Mouse (Mus musculus): ENCODE results near the gene Adcy5. TPM values are rescaled to one million over a fixed set of nuclear protein-coding genes. Genes with fewer than 3 reads are reported as not detected.

Gene Adcy5
- total RNA-seq (2021) = 10 to 100 TPM; 78.7 to 83.5 TPM
- long read RNA-seq, full-length matches to known transcripts = 74 of 103 reads
- long read RNA-seq, partial matches to known transcripts = 20 of 103 reads
- long read RNA-seq, other reads (novel, unspliced or antisense) = 9 of 103 reads

DNA sequence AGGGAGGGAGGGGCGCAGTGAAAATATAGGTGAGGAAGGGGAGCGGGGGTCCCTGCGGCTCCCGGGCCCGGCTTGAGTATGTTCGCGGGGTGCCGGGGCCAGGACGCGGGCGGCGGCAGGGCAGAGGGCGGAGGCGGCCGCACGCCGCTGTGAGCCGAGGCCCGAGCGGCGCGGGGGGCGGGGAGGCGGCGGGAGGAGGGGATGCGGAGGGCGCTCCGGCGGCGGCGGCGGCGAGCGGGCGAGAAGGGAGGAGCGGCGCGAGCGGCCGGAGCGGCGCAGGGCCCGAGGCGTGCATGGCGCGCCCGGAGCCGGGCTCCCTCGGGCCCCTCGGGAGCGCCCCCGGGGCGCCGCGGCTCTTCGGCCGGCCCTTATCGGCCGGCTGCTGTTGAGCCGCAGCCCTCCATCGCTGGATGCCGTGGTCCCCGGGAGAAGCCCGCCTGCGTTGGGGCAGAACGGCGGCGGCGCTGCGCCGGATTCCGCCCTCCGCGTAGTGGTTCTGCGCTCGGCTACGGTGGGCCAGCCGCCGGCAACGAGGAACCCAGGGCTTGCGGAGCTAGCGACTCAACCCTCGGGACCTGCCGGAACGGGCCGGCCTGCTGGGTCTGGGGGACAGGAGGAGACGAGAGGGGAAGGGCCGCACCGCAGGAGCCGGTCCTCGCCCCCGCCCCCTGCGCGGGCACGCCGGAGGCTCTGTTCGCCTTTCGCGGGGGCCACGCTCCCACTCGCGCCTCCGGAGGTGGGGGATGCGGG lies at the start of gene Adcy5:
TSS of gene Adcy5 (plus strand) at position 237 of the 750 bp plus-strand sequence.
- peak; percentile 35 to 41 for DNase-seq (ENCODE audit: low spot score in 2 of 2)

DNA sequence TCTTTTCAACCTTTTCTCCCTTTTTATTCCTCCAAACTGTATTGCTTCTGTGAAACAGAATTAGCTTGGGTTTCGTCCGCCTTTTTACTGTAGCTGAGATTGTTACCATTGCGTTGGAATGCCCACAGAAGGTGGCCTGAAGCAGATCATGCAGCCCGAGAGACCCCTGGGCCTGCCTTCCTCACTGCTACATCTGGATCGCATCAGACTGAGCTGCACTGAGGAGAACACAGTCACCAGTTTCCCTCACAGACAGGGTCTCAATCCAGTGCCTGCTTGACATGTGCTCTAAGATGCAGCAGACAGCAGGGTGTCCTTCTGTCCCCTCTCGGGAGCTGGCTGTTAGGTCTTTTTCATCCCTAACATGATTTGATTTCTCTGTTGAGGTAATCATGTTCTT lies 46.7 kb upstream of the Adcy5 start:
- DNase-seq (ENCODE audit: low spot score in 2 of 2) = no peak

DNA sequence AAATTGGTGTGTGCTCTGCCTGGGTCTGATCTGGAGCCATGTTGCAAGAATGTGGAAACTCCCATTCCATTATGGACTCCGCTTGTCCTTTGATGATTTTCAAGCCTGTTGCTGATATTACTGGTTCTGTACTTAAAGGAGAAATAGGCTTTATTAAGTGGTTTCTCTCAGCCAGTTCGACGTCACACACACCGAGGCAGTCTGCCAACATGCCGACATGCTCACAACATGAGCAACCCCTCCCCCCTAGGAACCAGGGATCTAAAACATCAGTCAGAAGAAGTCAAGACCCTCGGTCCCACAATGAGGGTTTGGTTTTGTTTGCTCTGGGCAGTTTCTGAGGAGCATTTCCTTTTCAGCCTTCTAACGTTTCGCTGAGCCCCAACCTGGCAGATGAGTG lies 45.5 kb upstream of the Adcy5 start:
- DNase-seq (ENCODE audit: low spot score in 2 of 2) = no peak

- no peak for DNase-seq (ENCODE audit: low spot score in 2 of 2)
Observed at GRCm38 (mm10) chr16:35109656-35110291, 44.9 kb upstream of the Adcy5 start.

GRCm38 (mm10) chr16:35110410-35111142 lies 44.1 kb upstream of the Adcy5 start:
- DNase-seq (ENCODE audit: low spot score in 2 of 2) = peak; percentile 76 to 91

DNA sequence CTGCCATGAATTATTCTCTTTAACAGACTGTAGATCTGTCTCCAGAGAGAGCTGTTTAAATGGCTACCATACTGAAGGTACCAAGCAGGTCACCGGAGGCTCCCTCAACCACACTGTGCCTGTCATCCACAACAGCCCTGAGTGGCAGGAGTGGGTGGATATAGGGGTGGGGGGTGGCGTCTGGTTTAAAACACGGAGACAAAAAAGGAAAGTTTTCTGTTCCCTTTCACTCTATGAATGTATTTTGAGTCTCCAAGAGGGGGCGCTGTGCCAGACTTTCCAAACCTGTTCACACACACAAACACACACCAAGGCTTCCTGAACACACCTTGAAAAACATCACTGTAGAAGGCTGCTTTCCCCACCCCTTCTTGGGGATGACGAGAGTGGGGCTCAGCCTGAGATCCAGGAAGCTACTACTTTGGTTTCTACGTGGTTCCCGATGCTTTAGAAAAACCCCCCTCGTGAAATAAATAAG lies 43.5 kb upstream of the Adcy5 start:
- DNase-seq (ENCODE audit: low spot score in 2 of 2) = peak in 1 of 2 experiments; percentile 35

DNA sequence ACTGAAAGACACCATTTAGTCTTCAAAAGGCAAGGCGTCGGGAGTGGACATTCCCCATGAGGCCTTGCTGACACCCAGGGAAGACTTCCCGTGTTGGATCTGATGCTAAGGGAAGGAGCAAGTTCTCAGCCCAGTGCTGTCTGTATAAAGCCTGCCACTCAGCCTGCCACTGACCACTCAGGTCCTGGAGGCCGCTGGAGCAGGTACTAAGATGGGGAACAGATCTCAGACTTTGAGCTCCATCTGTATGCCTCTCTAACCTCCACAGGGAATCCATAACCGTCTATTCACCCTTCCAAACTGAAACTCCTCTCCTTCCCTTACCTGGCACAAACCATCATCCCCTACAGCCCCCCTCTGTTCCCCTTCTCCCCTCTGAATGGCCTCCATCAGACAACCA lies 41.2 kb upstream of the Adcy5 start:
- no peak for DNase-seq (ENCODE audit: low spot score in 2 of 2)

GRCm38 (mm10) chr16:35116328-35116956 lies 38.2 kb upstream of the Adcy5 start:
- no peak for DNase-seq (ENCODE audit: low spot score in 2 of 2)

GRCm38 (mm10) chr16:35117436-35117835 lies 37.2 kb upstream of the Adcy5 start:
- DNase-seq (ENCODE audit: low spot score in 2 of 2) = no peak

DNA sequence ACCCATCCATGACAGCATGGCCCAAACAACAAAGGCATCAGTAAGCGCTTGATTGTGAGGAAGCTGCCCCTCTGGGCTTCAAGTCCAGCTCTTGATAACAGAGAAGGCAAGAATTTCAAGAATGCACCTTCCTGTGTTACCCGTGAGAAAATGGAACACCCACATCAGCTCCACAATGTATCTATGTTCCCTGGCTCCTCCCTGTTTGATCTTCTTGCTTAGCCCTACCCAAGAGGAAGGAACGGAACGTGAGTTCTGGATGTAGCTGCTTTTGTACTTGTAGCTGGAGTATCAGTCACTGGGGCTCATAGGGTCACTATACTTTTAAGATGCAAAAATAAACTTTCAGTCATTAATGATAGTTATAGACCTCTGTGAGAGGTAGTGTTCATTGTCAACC lies 34.1 kb upstream of the Adcy5 start:
- DNase-seq (ENCODE audit: low spot score in 2 of 2) = no peak

DNA sequence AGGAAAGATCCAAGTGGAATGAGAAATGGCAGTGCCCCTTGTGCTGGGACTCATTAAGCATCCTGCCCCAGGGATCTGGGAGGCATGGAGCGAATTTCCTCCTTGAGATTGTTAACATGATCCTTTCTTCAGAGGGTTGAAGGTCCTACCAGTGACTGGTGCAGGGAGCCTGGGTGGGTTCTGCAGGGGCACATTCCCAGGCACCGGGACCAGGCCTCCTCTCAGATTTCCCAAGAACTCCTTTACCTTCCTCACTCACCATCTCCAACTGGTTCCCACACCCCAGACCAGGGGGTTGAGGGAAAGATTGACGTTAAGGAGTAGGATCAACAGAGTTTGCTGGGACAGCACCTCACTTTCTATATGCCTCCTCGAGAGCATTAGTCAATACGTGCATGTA lies 27.4 kb upstream of the Adcy5 start:
- DNase-seq (ENCODE audit: low spot score in 2 of 2) = no peak

DNA sequence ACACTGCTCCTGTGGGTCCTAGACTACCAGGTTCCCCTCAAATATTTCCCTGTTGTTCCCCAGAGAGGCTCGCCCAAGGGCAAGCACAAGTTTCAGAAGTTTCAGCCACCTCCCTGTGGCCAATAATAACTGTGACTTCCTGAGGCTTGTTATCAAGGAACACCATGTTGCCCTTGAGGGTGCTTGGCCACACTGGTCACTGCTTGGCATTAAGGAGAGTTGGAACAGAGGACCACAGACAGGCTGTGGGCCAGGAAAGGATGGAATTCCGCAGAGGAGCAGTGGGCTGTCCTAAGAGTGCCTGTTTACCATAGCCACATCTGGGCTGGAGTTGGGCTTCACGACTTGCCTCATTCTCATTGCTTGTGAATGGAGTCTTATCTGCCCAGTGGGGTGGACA lies 24.5 kb upstream of the Adcy5 start:
- DNase-seq (ENCODE audit: low spot score in 2 of 2) = no peak

DNA sequence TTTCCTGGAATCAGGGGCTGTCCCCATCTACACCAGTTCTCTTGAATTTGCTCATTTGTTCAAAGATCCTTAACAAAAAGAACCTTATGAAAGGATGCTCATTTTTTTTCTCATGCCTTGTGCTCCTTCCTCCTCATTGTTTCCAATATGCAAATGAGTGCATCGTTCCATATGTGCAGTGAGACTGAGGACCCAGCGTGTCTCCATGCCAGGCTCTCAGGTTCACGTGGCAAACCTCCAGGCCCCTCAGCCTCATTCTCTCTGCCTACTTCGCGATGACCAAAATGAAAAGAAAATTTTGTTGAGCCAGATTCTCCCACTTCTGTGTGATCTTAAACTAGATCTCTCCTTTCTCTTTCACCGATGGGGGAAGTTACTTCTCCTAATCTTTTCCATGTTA lies 15.3 kb upstream of the Adcy5 start:
- DNase-seq (ENCODE audit: low spot score in 2 of 2) = no peak

DNA sequence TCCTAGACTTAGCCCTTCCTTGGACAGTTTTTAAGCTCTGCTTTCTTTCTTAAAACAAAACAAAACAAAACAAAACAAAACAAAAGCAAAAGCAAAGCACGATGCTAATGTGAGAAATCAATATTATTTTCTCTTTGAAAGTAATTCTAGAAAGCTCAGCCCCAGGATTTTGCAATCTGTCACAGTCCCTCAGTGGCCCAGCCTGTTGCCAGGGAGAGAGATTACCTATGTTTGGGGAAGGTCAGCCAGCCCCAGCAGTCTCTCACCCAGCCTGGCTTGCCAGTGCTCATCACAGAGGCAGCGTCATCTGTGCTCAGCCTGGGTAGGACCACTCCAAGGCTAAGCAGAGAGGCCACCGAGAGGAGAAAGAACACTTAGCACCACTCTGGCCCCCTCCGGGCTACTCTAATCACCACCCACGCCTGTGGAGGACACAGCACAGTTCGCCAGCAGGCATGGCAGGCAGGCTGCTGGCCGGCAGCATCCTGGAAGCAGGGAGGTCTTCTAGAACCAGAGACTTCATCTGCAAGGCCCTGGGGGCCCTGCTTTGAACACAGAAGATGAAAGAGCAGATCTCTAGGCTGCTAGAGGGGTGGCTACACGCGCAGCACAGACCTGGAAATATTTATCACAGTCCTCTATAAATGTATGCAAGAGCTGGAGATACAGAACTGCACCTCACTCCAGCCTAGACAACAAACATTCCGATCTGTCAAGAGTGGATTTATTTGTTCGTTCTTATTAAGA lies 14.6 kb upstream of the Adcy5 start:
- DNase-seq (ENCODE audit: low spot score in 2 of 2) = no peak

DNA sequence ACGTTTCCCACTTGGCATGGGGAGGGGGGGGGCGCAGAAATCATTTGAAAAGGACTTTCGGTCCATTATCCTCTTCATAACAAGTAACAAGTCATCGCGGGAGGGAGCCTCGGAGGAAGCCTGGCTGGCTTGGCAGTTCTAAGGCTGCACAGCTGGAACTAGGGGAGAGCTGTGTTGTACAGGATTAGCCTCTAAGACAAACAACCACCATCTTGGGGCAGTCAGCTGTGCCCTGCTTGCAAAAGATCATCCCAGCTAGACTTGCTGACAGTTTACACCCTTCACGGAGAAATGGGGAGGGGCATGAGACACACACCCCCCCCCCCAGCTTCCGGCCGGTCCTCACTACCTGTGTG lies 14.1 kb upstream of the Adcy5 start:
- DNase-seq (ENCODE audit: low spot score in 2 of 2) = no peak

DNA sequence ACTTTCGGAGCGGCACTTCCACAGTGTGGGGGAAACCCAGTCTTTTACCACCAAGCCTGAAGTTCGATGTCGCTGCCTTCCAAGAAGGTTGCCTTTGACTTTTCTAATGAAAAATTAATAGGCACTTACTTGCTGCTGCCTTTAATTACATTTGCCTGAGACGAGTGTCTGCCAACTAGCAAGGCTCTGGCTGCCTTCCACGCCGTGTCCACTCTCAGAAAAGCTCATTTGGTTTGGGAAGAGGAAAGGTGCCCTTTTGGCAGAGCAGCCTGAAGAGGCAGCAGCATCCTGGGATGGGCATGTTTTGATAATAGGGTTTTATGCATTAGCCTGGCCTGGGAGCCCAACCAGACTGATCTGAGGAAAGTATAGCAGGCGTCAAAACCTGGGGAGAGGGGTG lies 12.8 kb upstream of the Adcy5 start:
- DNase-seq (ENCODE audit: low spot score in 2 of 2) = no peak

DNA sequence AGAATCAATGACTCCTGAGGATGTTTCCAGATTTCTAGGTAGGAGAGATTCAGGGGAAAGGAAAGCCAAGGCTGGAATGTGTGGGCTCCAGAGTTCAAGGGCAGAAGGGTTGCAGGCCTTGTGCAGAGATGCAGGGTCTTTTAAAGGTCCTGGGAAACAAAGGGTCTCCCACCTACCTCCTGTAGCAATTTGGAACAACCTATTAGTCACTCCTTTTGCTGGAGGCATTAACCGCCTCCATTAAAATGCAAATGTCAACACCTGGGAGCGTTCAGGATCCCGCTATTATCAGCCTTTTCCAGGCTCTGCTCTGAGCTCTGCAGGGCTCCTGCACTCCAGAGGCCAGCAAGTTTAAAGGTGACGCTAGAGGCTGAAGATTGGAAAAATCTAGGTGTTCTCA lies 8.5 kb upstream of the Adcy5 start:
- DNase-seq (ENCODE audit: low spot score in 2 of 2) = no peak

GRCm38 (mm10) chr16:35153146-35153755 lies 1.4 kb upstream of the Adcy5 start:
- no peak for DNase-seq (ENCODE audit: low spot score in 2 of 2)

DNA sequence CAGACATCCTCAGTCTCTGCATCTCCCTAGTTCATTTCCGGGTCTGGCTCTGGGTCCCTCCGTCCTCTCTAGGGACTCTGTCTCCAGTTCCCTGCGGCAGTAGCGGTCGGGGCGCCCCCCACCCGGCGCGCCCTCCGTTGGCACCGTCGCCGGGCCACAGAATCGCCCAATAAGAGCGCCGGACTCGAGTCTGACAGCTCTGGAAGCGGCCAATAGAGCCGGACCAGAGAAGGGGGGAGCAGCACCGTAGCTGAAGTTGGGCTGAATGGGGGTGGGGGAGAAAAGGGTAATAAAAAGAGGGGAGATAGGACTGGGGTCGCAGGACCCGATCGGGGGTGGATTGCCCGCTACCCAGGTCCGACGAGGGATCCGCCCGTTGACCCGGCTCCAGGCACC lies 434 bp upstream of the Adcy5 start:
- peak; percentile 50 to 62 for DNase-seq (ENCODE audit: low spot score in 2 of 2)
